Mouse (Mus musculus) left cerebral cortex, adult 2 months (tissue): ENCODE data around the gene Sun1. TPM values are rescaled to one million over a fixed set of nuclear protein-coding genes. Genes with fewer than 3 reads are reported as not detected.

ENCODE experiments used
- DNase-seq, 2 experiments: peaks; one replicate each; pipeline ENCODE4 v3.0.0; 2021 to 2022; ENCODE audit warnings: low spot score in 2 of 2, mixed read lengths in 1 of 2; ENCODE audit errors: extremely low spot score in 1 of 2
- H3K27ac ChIP-seq: fragments of 200-600 bp; 2 replicates; pipeline ENCODE4 v1.8.1; 2022
- H3K4me3 ChIP-seq: fragments of 200-600 bp; 2 replicates; pipeline ENCODE4 v1.8.1; 2022
- CTCF ChIP-seq: fragments of 200-600 bp; IDR thresholded peaks from 2 replicates; pipeline ENCODE4 v1.8.1; 2022; ENCODE audit warnings: antibody characterized with exemption, mild to moderate bottlenecking, moderate library complexity
- intact Hi-C: fragments of 180-260 bp; cut with DNase I; formaldehyde crosslinking; loops from one replicate; pipeline ENCODE4 v1.15.1; 2025
- total RNA-seq, 2 experiments: library from RNA; stranded (reverse); gene quantifications; 2 replicates each; pipeline ENCODE4 v1.2.3; 2021

Sun1 gene
- total RNA-seq, 2 experiments from 2014 or later = 135 to 147 TPM

- no peak overlapping the region for H3K27ac ChIP-seq
- intact Hi-C loops = no loop called here
- TF ChIP-seq CTCF = no peak
- no peak overlapping the region for H3K4me3 ChIP-seq
- no peak for DNase-seq
These were observed 91.5 kb downstream of the Sun1 start for GRCm38 (mm10) chr5:139291811-139292560.

GRCm38 (mm10) chr5:139294089-139294488 lies 93.7 kb downstream of the Sun1 start:
- no peak for DNase-seq
- intact Hi-C loops = no loop called here
- no peak overlapping the region for H3K4me3 ChIP-seq
- no peak for TF ChIP-seq CTCF
- no peak overlapping the region for H3K27ac ChIP-seq

GRCm38 (mm10) chr5:139297092-139297491 lies 96.7 kb downstream of the Sun1 start:
- no peak for DNase-seq
- TF ChIP-seq CTCF = no peak
- no peak overlapping the region for H3K4me3 ChIP-seq
- intact Hi-C loops = no loop called here
- no peak overlapping the region for H3K27ac ChIP-seq

GRCm38 (mm10) chr5:139297745-139298144 lies 97.3 kb downstream of the Sun1 start:
- intact Hi-C loops = no loop called here
- H3K4me3 ChIP-seq = no peak overlapping the region
- H3K27ac ChIP-seq = no peak overlapping the region
- no peak for DNase-seq
- no peak for TF ChIP-seq CTCF

Other genes starting within 250 kb of the Sun1 start
- 10 to 100 TPM; 52.1 to 53.0 TPM for gene Pdgfa, start 203.3 kb upstream of the Sun1 start, total RNA-seq
- gene Prkar1b, start 50.6 kb upstream of the Sun1 start, total RNA-seq = 100 to 1,000 TPM; 767 to 781 TPM
- 1 to 10 TPM; 7.4 to 8.2 TPM for gene Dnaaf5, start 50.4 kb upstream of the Sun1 start, total RNA-seq
- 10 to 100 TPM; 44.8 to 48.9 TPM for gene Get4, start 51.7 kb downstream of the Sun1 start, total RNA-seq
- 100 to 1,000 TPM; 242 to 256 TPM for gene Adap1, start 125.0 kb downstream of the Sun1 start, total RNA-seq
- 10 to 100 TPM; 67.6 to 69.4 TPM for gene Cox19, start 150.8 kb downstream of the Sun1 start, total RNA-seq
- gene Cyp2w1, start 152.0 kb downstream of the Sun1 start, total RNA-seq = not detected
- gene Gpr146, start 177.1 kb downstream of the Sun1 start, total RNA-seq = 10 to 100 TPM; 12.5 to 13.9 TPM
- under 1 TPM; 0.29 to 0.63 TPM for gene C130050O18Rik, start 204.6 kb downstream of the Sun1 start, total RNA-seq
- gene Gper1, start 222.5 kb downstream of the Sun1 start, total RNA-seq = 1 to 10 TPM; 2.5 to 2.8 TPM